Mouse (Mus musculus): ENCODE results near the gene Vmn2r105. TPM values are rescaled to one million over a fixed set of nuclear protein-coding genes. Genes with fewer than 3 reads are reported as not detected.

Vmn2r105 gene
- polyA plus RNA-seq (2015; fragmentation: Illumina TruSeq; extraction: RNeasy Lipid Tissue Mini Kit (QIAGEN cat#74804); ENCODE audit: insufficient read depth, low replicate concordance): not detected

GRCm38 (mm10) chr17:20234952-20235351, at the start of gene Vmn2r105:
Gene Vmn2r105, minus strand, starts transcription at chr17:20235052.

GRCm38 (mm10) chr17:20182997-20183396, 51.9 kb downstream of the Vmn2r105 start, which contains the start of gene Fpr-rs6:
Gene Fpr-rs6, minus strand, starts transcription at chr17:20183097.

Other genes starting within 250 kb of the Vmn2r105 start
- gene Vmn2r104, start 186.7 kb downstream of the Vmn2r105 start, polyA plus RNA-seq (2015; fragmentation: Illumina TruSeq; extraction: RNeasy Lipid Tissue Mini Kit (QIAGEN cat#74804); ENCODE audit: insufficient read depth, low replicate concordance): not detected
- gene Fpr-rs7, start 120.8 kb downstream of the Vmn2r105 start, polyA plus RNA-seq (2015; fragmentation: Illumina TruSeq; extraction: RNeasy Lipid Tissue Mini Kit (QIAGEN cat#74804); ENCODE audit: insufficient read depth, low replicate concordance): not detected
- gene Fpr-rs6, start 52.0 kb downstream of the Vmn2r105 start, polyA plus RNA-seq (2015; fragmentation: Illumina TruSeq; extraction: RNeasy Lipid Tissue Mini Kit (QIAGEN cat#74804); ENCODE audit: insufficient read depth, low replicate concordance): not detected
- gene Vmn2r106, start 50.5 kb upstream of the Vmn2r105 start, polyA plus RNA-seq (2015; fragmentation: Illumina TruSeq; extraction: RNeasy Lipid Tissue Mini Kit (QIAGEN cat#74804); ENCODE audit: insufficient read depth, low replicate concordance): not detected
- gene Vmn2r107, start 110.2 kb upstream of the Vmn2r105 start, polyA plus RNA-seq (2015; fragmentation: Illumina TruSeq; extraction: RNeasy Lipid Tissue Mini Kit (QIAGEN cat#74804); ENCODE audit: insufficient read depth, low replicate concordance): not detected
- gene Vmn1r224, start 179.1 kb upstream of the Vmn2r105 start, polyA plus RNA-seq (2015; fragmentation: Illumina TruSeq; extraction: RNeasy Lipid Tissue Mini Kit (QIAGEN cat#74804); ENCODE audit: insufficient read depth, low replicate concordance): not detected
- gene Vmn2r108, start 246.3 kb upstream of the Vmn2r105 start, polyA plus RNA-seq (2015; fragmentation: Illumina TruSeq; extraction: RNeasy Lipid Tissue Mini Kit (QIAGEN cat#74804); ENCODE audit: insufficient read depth, low replicate concordance): not detected

Measured in spleen, adult 10 weeks (tissue).